Mouse (Mus musculus) heart, embryonic 14.5 days (tissue): ENCODE data around the gene Cobl. TPM values are rescaled to one million over a fixed set of nuclear protein-coding genes. Genes with fewer than 3 reads are reported as not detected.

Experiments used
- ATAC-seq: fragments of 200-750 bp; cut with Nextera tagmentation; 2 replicates; pipeline ENCODE4 v1.8.0; 2017; ENCODE audit warnings: low read depth, moderate TSS enrichment; ENCODE audit not compliant: insufficient number of reproducible peaks, insufficient read depth, low FRiP score
- H3K27ac ChIP-seq, 2 experiments: fragments of 200-500 bp in 1 of 2; fragments of 300-500 bp in 1 of 2; sonication (generic) in 1 of 2; replicated peaks in 1 of 2; 2 replicates each; pipeline ENCODE4 v1.5.1; 2012 to 2014; ENCODE audit warnings: low read depth in 2 of 2, low read length in 2 of 2, control low read depth in 1 of 2, mild to moderate bottlenecking in 1 of 2, mixed read lengths in 1 of 2; ENCODE audit not compliant: control insufficient read depth in 1 of 2, insufficient read depth in 1 of 2
- H3K27me3 ChIP-seq: fragments of 300-500 bp; sonication (generic); 2 replicates; pipeline ENCODE4 v1.6.1; 2014; ENCODE audit warnings: mild to moderate bottlenecking, low read length, control low read depth; ENCODE audit not compliant: control insufficient read depth, insufficient read depth
- H3K36me3 ChIP-seq: fragments of 300-500 bp; sonication (generic); 2 replicates; pipeline ENCODE4 v1.6.1; 2014; ENCODE audit warnings: mild to moderate bottlenecking, control low read depth, low read length, mixed read lengths; ENCODE audit not compliant: control insufficient read depth, insufficient read depth
- H3K4me1 ChIP-seq, 2 experiments: fragments of 200-500 bp in 1 of 2; fragments of 300-500 bp in 1 of 2; sonication (generic) in 1 of 2; 2 replicates each; pipeline ENCODE4 v1.6.1; 2012 to 2014; ENCODE audit warnings: low read length in 2 of 2, control low read depth in 1 of 2, mixed read lengths in 1 of 2; ENCODE audit not compliant: control insufficient read depth in 2 of 2, insufficient read depth in 2 of 2
- H3K4me2 ChIP-seq: fragments of 300-500 bp; sonication (generic); 2 replicates; pipeline ENCODE4 v1.6.1; 2014; ENCODE audit warnings: mild to moderate bottlenecking, low read length
- H3K4me3 ChIP-seq, 2 experiments: fragments of 200-500 bp in 1 of 2; fragments of 300-500 bp in 1 of 2; sonication (generic) in 1 of 2; 2 replicates each; pipeline ENCODE4 v1.5.1; 2012 to 2014; ENCODE audit warnings: low read length in 2 of 2, mild to moderate bottlenecking in 2 of 2, control low read depth in 1 of 2, low read depth in 1 of 2, moderate library complexity in 1 of 2; ENCODE audit not compliant: control insufficient read depth in 1 of 2, insufficient read depth in 1 of 2
- H3K9ac ChIP-seq: fragments of 300-500 bp; sonication (generic); 2 replicates; pipeline ENCODE4 v1.6.1; 2014; ENCODE audit warnings: mild to moderate bottlenecking, low read length
- H3K9me3 ChIP-seq: fragments of 300-500 bp; sonication (generic); 2 replicates; pipeline ENCODE4 v1.6.1; 2016; ENCODE audit warnings: low read length, control low read depth; ENCODE audit not compliant: control insufficient read depth
- whole genome bisulfite sequencing: fragments of 180-500 bp; shearing (Covaris S2); extraction: QIAGEN DNeasy Blood & Tissue Kit; methylation state at CpG from one replicate; pipeline ENCODE4 v1.1.7; 2014; 5-methylcytosine and 5-hydroxymethylcytosine counted together
- polyA plus RNA-seq: library from polyadenylated mRNA; unstranded; fragments of >200 nt; fragmentation: Nextera tagmentation; extraction: Ambion mirVana; gene quantifications from 2 replicates; pipeline ENCODE4 v1.2.1, GENCODE M21; 2014

The Cobl gene
- polyA plus RNA-seq, 1 experiment from 2014 or later: 46.4 TPM

DNA sequence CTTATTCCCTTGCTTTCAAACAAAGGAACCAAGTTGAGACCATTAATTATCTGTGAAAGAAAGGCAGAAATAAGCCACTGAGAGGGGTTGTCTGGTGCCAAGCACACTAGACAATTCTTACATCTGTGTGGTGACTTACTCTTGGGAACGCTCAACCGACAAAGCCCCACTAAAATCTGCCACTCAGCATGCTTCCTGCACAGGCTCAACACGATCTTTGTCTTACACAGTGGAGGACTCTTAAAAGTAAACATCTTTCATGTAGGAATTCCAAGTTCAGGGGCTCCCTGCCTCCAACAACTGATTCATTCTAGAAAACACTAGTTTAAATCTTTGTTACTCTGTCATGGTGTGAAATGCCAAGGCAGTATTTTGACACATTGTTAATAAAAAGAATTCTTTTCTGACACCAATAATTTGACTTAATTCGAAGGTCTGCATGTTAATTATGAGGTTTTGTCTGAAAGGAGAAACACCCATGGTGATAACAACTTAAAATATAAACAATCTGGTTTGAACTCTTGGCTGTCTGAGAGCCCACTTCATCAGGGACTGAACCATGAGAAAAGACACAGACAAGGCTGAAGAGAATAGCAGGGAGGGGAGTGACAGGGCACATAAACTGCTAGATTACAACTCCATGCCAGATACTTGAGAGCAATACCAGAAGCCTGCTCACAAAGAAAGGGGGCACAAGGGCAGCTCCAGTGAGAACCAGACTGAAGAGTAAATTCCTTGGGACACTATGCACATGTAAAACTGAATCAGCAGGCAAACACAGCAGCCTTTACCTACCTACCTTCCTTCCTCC is 34.3 kb downstream of the Cobl start:
- Histone ChIP-seq H3K27me3 (no peaks in the 10 kb centered on the region), H3K36me3 (no peaks in the 10 kb centered on the region), H3K4me1 (peaks cover 2 to 30% of the 10 kb centered on the region in 2 experiments), H3K4me2 (no peak overlapping the region), H3K9me3 (no peaks in the 10 kb centered on the region), H3K9ac (no peak overlapping the region), H3K4me3 (no peak overlapping the region), H3K27ac (peak overlapping the region; percentile 39 to 43)
- WGBS: 23% methylated on average over 4 of the region's 4 CpGs
- ATAC-seq: 0 out of 2 replicates have a peak, but pooled peaks have one; percentile 44

DNA sequence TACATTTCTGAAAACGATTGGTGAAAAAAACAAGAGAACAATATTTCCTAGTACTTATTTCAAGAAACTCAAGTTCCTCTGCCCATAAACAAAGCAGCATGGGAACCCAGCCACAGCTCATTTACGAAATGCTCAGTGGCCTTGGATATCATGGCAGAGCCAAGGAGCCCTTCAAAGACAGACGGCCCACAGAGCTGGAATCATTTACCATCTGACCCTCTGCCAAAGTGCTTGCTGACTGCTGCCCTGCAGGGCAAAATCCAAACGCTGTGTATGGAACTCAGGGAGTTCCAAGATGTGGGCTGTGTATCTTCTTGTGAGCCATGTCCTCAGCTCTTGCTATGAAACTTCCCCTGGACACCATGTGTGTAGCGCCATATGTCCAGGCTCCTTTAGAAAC is 38.0 kb downstream of the Cobl start:
- Histone ChIP-seq H3K27me3 (no peaks in the 10 kb centered on the region), H3K36me3 (no peaks in the 10 kb centered on the region), H3K27ac (no peak overlapping the region), H3K4me2 (no peak overlapping the region), H3K4me1 (peaks cover 4 to 19% of the 10 kb centered on the region in 2 experiments; a peak in 3 of 4 replicates), H3K4me3 (no peak overlapping the region), H3K9me3 (no peaks in the 10 kb centered on the region), H3K9ac (no peak overlapping the region)
- 78% methylated on average over 5 of the region's 5 CpGs for WGBS
- ATAC-seq: no peak

DNA sequence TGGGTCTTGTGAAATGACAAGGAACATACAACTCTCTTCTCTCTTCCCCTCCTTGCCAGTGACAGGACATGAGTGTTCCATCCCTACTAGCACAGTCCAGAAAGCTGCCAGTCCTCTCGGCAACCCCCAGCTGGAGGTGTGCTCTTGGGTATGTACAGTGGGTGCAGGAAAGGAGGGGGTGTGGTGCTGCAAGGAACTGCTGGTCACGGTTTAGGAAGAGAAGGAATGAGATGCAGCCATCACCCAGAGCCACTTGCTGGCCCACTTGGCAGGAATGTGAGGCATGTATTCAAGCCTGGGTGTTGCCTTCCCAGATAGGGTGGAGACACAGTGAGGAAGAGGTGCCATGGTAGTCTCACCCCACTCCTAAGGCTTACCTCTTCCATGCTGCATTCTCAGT is 40.6 kb downstream of the Cobl start:
- no peak overlapping the region for H3K9ac ChIP-seq
- no peak overlapping the region for H3K4me2 ChIP-seq
- H3K36me3 ChIP-seq: no peaks in the 10 kb centered on the region
- H3K4me1 ChIP-seq: peaks cover 8 to 17% of the 10 kb centered on the region in 2 experiments; a peak in 3 of 4 replicates
- WGBS: 33% methylated on average over 2 of the region's 2 CpGs
- ATAC-seq: no peak
- no peaks in the 10 kb centered on the region for H3K9me3 ChIP-seq
- 0 out of 4 replicates have a peak overlapping the region, but pooled peaks of 1 of the 2 experiments have one; percentile 6 for H3K27ac ChIP-seq
- no peak overlapping the region for H3K4me3 ChIP-seq
- no peaks in the 10 kb centered on the region for H3K27me3 ChIP-seq

DNA sequence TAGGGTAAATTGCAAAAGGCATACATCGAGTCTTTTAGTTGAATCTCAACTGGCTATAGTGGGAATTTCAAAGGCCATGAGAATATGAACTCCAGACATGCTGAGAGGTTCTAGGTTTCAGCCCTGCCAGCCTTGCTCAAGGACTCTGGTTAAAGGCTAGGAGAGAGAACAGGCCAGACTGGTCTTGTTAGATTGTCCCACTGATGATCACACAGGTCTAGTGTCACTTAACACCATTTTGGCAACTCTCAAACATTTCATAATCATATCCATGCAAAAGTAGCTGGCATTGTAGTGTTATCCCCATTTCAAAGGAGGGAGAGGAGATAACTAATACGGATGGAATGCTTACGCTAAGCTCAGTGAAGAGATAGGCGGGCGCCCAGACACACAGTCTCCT is 43.6 kb downstream of the Cobl start:
- H3K27ac ChIP-seq: no peak overlapping the region
- no peak for ATAC-seq
- peaks cover 8 to 17% of the 10 kb centered on the region in 2 experiments; a peak in 3 of 4 replicates for H3K4me1 ChIP-seq
- H3K4me2 ChIP-seq: no peak overlapping the region
- WGBS: 60% methylated on average over 5 of the region's 5 CpGs
- H3K27me3 ChIP-seq: no peaks in the 10 kb centered on the region
- no peak overlapping the region for H3K4me3 ChIP-seq
- no peaks in the 10 kb centered on the region for H3K9me3 ChIP-seq
- H3K9ac ChIP-seq: no peak overlapping the region
- no peaks in the 10 kb centered on the region for H3K36me3 ChIP-seq

DNA sequence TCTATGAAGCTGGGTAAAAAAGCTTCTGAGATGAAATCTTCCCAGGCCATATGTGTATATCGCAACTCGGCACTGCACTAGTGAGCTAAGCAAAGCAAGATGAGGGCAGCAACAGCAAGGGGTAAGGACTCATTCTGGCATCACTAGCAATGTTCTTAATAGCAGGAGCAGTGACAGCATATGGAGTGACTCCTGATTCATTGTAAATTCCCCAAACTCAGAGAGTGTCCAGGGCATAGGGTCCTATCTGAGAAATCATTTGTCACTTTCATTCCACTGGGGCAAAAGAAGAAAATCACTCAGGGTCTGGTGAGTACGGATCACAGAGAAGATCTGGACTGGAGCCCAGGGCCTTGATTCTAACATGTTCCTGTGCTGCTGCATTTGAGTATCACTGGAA is 44.6 kb downstream of the Cobl start:
- Histone ChIP-seq H3K27me3 (no peaks in the 10 kb centered on the region), H3K4me1 (peaks cover 8 to 17% of the 10 kb centered on the region in 2 experiments; a peak in 3 of 4 replicates), H3K36me3 (no peaks in the 10 kb centered on the region), H3K4me2 (no peak overlapping the region), H3K4me3 (no peak overlapping the region), H3K9ac (no peak overlapping the region), H3K27ac (no peak overlapping the region), H3K9me3 (no peaks in the 10 kb centered on the region)
- ATAC-seq: no peak
- 76% methylated on average over 3 of the region's 3 CpGs for WGBS

DNA sequence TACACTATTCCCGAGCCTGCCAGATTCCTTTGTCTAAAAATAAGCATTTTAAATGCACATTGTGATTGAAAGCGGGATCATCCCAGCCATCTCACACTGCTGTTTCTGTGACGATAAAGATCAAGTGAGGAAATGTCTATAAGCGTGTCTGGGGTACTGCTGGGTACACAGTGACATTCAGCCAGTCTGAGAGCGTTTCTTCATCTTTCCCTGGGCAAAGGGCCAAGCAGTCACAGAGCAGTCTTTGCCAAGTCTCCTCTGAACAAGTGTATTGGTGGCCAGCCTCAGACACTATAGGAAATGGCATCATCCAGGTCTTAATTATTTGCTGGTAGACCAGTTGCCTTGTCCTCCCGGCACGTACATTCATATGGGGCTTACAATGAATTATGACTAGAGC is 47.9 kb downstream of the Cobl start:
- no peak for ATAC-seq
- 59% methylated on average over 7 of the region's 7 CpGs for WGBS

DNA sequence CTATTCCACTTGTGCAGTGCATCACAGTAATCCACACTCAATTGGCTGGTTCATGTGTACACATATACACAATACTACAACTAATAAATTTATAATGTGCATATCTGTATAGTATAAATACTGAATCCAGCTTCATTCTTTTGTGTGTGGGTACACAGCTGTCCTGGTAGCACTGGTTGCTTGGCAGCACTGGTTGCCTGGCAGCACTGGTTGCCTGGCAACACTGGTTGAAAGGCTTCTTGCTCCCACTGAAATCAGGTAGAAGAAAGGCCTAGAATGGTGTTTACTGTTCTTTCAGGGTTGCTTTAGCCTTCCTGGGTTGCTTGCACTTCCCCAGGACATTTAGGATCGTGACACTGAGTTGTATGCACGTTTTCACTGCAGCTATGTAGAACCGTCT is 49.4 kb downstream of the Cobl start:
- Histone ChIP-seq H3K36me3 (no peaks in the 10 kb centered on the region), H3K9me3 (no peaks in the 10 kb centered on the region), H3K4me3 (no peak overlapping the region), H3K9ac (no peak overlapping the region), H3K27ac (no peak overlapping the region), H3K27me3 (no peaks in the 10 kb centered on the region), H3K4me2 (no peak overlapping the region), H3K4me1 (peaks cover 0 to 13% of the 10 kb centered on the region in 2 experiments; a peak in 1 of 4 replicates)
- WGBS: 66% methylated on average over 3 of the region's 3 CpGs
- no peak for ATAC-seq

More for the DNA sequence above, 47.9 kb downstream of the Cobl start:
- Histone ChIP-seq H3K4me2 (no peak overlapping the region), H3K9me3 (no peaks in the 10 kb centered on the region), H3K27me3 (no peaks in the 10 kb centered on the region), H3K36me3 (no peaks in the 10 kb centered on the region), H3K9ac (no peak overlapping the region), H3K27ac (0 out of 4 replicates have a peak overlapping the region, but pooled peaks of 1 of the 2 experiments have one; percentile 9), H3K4me3 (no peak overlapping the region), H3K4me1 (peaks cover 4 to 13% of the 10 kb centered on the region in 2 experiments; a peak in 2 of 4 replicates)
